Comparison of ENCODE assay signal across 9 mouse cellular contexts in the genomic region with DNA sequence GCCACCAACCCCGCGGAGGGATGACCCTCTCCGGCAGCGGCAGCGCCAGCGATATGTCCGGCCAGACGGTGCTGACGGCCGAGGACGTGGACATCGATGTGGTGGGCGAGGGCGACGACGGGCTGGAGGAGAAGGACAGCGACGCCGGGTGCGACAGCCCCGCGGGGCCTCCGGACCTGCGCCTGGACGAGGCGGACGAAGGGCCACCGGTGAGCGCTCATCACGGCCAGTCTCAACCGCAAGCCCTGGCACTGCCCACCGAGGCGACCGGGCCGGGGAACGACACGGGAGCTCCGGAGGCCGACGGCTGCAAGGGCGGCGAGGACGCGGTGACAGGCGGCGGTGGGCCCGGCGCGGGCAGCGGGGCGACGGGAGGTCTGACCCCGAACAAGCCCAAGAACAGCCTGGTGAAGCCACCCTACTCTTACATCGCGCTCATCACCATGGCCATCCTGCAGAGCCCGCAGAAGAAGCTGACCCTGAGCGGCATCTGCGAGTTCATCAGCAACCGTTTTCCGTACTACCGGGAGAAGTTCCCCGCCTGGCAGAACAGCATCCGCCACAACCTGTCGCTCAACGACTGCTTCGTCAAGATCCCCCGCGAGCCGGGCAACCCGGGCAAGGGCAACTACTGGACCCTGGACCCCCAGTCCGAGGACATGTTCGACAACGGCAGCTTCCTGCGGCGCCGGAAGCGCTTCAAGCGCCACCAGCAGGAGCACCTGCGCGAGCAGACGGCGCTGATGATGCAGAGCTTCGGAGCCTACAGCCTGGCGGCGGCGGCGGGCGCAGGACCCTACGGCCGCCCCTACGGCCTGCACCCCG. TPM values are rescaled to one million over a fixed set of nuclear protein-coding genes. Genes with fewer than 3 reads are reported as not detected.
A peak's percentile ranks its signal among the peaks of the same experiment; 100 is the strongest.
DNase-seq lines count a peak whose midpoint lies in the region; ATAC-seq lines count a peak whose summit lies in the region.
"Had no signal": no experiment of that assay in that cellular context is flagged by ENCODE, and none has a peak within 500 bp of the region (broad histone marks: within the 10 kb centered on the region; RNA-seq: fewer than 3 reads in every experiment).

No protein-coding gene starts in this region.

- DNase-seq in lung, postnatal 36 days, result no peak
- peak; percentile 47 for DNase-seq in embryo, embryonic 10 days (ENCODE audit: low spot score)
- DNase-seq in limb, embryonic 11.5 days (ENCODE audit: low spot score), result peak; percentile 56
- no peak for DNase-seq in frontal cortex, adult 2 months (ENCODE audit: extremely low spot score in 1 of 2, low spot score in 1 of 2)
- DNase-seq in frontal cortex, postnatal 25 days (ENCODE audit: low spot score in 2 of 2), result no peak

- H3K27ac ChIP-seq in lung, embryonic 16.5 days (ENCODE audit: low read length), result no peak overlapping the region
- H3K27ac ChIP-seq in heart, embryonic 12.5 days (ENCODE audit: poor library complexity, severe bottlenecking), result no peak overlapping the region
- no peak overlapping the region for H3K27ac ChIP-seq in limb, embryonic 11.5 days (replicated peaks; ENCODE audit: low read depth, low read length)
- peak overlapping the region; percentile 54 for H3K27ac ChIP-seq in neural tube, embryonic 15.5 days (replicated peaks)

- peak overlapping the region; percentile 40 for H3K4me3 ChIP-seq in lung, embryonic 16.5 days (ENCODE audit: low read length)
- H3K4me3 ChIP-seq in heart, embryonic 12.5 days, result peak overlapping the region; percentile 45
- H3K4me3 ChIP-seq in limb, embryonic 11.5 days (ENCODE audit: low read depth, low read length), result peak overlapping the region; percentile 16
- peak overlapping the region; percentile 38 for H3K4me3 ChIP-seq in neural tube, embryonic 15.5 days (replicated peaks)

- H3K27me3 ChIP-seq in lung, embryonic 16.5 days (ENCODE audit: control insufficient read depth, insufficient read depth, low read depth, low read length), result peaks cover 84% of the 10 kb centered on the region
- peaks cover 74% of the 10 kb centered on the region for H3K27me3 ChIP-seq in heart, embryonic 12.5 days (replicated peaks)
- peaks cover 78% of the 10 kb centered on the region for H3K27me3 ChIP-seq in limb, embryonic 11.5 days (ENCODE audit: control insufficient read depth, insufficient read depth, low read length)
- H3K27me3 ChIP-seq in neural tube, embryonic 15.5 days (replicated peaks), result peaks cover 68% of the 10 kb centered on the region

- H3K4me1 ChIP-seq in lung, embryonic 16.5 days (replicated peaks; ENCODE audit: control insufficient read depth, insufficient read depth, low read length), result peaks cover 15% of the 10 kb centered on the region
- peaks cover 35% of the 10 kb centered on the region for H3K4me1 ChIP-seq in heart, embryonic 12.5 days (replicated peaks)
- peaks cover 3% of the 10 kb centered on the region; the same call in 1 of the 2 replicates for H3K4me1 ChIP-seq in limb, embryonic 11.5 days (ENCODE audit: control insufficient read depth, insufficient read depth, low read length)
- H3K4me1 ChIP-seq in neural tube, embryonic 15.5 days, result peaks cover 17% of the 10 kb centered on the region

- under 1% methylated on average over 78 of the region's 92 CpGs for WGBS in lung, embryonic 16.5 days
- WGBS in heart, embryonic 12.5 days, result 3% methylated on average over 90 of the region's 92 CpGs
- WGBS in limb, embryonic 11.5 days, result under 1% methylated on average over 91 of the region's 92 CpGs
- 2% methylated on average over 87 of the region's 92 CpGs for WGBS in neural tube, embryonic 15.5 days

- no peaks in the 10 kb centered on the region for H3K36me3 ChIP-seq in lung, embryonic 16.5 days (ENCODE audit: control insufficient read depth, insufficient read depth, low read length)
- H3K36me3 ChIP-seq in heart, embryonic 12.5 days, result no peaks in the 10 kb centered on the region
- H3K36me3 ChIP-seq in limb, embryonic 11.5 days (ENCODE audit: control insufficient read depth, insufficient read depth, low read length), result no peaks in the 10 kb centered on the region
- no peaks in the 10 kb centered on the region for H3K36me3 ChIP-seq in neural tube, embryonic 15.5 days

- no peak overlapping the region for H3K9ac ChIP-seq in lung, embryonic 16.5 days (ENCODE audit: low read length)
- no peak overlapping the region for H3K9ac ChIP-seq in heart, embryonic 12.5 days
- H3K9ac ChIP-seq in limb, embryonic 11.5 days (ENCODE audit: low read length), result no peak overlapping the region; the same call in 1 of the 2 replicates
- peak overlapping the region; percentile 26; the same call in 1 of the 2 replicates for H3K9ac ChIP-seq in neural tube, embryonic 15.5 days (replicated peaks)

- H3K4me2 ChIP-seq in lung, embryonic 16.5 days (ENCODE audit: low read depth, low read length), result peak overlapping the region; percentile 43
- peak overlapping the region; percentile 64 for H3K4me2 ChIP-seq in heart, embryonic 12.5 days
- peak overlapping the region; percentile 37 for H3K4me2 ChIP-seq in limb, embryonic 11.5 days (ENCODE audit: low read depth, severe bottlenecking)
- H3K4me2 ChIP-seq in neural tube, embryonic 15.5 days, result peak overlapping the region; percentile 52

- H3K9me3 ChIP-seq in lung, embryonic 16.5 days (ENCODE audit: control insufficient read depth, low read length), result no peaks in the 10 kb centered on the region
- H3K9me3 ChIP-seq in heart, embryonic 12.5 days (replicated peaks), result no peaks in the 10 kb centered on the region
- H3K9me3 ChIP-seq in limb, embryonic 11.5 days (ENCODE audit: control insufficient read depth, low read length), result no peaks in the 10 kb centered on the region
- H3K9me3 ChIP-seq in neural tube, embryonic 15.5 days (replicated peaks), result no peaks in the 10 kb centered on the region

- ATAC-seq in lung, embryonic 16.5 days (ENCODE audit: low read depth), result peak; percentile 31; the same call in 1 of the 2 replicates
- no peak for ATAC-seq in heart, embryonic 12.5 days (ENCODE audit: insufficient number of reproducible peaks, low FRiP score)
- no peak for ATAC-seq in limb, embryonic 11.5 days (ENCODE audit: insufficient number of reproducible peaks, low FRiP score, low TSS enrichment, low read depth)
- ATAC-seq in neural tube, embryonic 15.5 days (ENCODE audit: low FRiP score), result peak; percentile 46; the same call in 1 of the 2 replicates

RNA-seq across cellular contexts. Expression of gene Foxd3, which starts 0.7 kb away (rescaled TPM):
- 0.13 TPM in 1 of 2 replicates, not detected in the other for polyA plus RNA-seq in lung, embryonic 16.5 days (2015; fragmentation: Nextera tagmentation; extraction: Ambion mirVana)
- not detected in 2 replicates for polyA plus RNA-seq in heart, embryonic 12.5 days (2016; fragmentation: Nextera tagmentation; extraction: Ambion mirVana)
- 0.21 and 0.44 TPM in 2 replicates for polyA plus RNA-seq in limb, embryonic 11.5 days (2014; fragmentation: Nextera tagmentation; extraction: Ambion mirVana)
- polyA plus RNA-seq in neural tube, embryonic 15.5 days (2015; fragmentation: Nextera tagmentation; extraction: Ambion mirVana), result 2.2 and 3.0 TPM in 2 replicates
- polyA plus RNA-seq in frontal cortex, adult 2 months (2012; rRNA removed), result 3.4 and 4.3 TPM in 2 replicates
- polyA plus RNA-seq: liver, adult 2 months had no signal

RNA-seq across cellular contexts. Expression of gene Alg6, which starts 58.6 kb away (rescaled TPM):
- 20.1 and 21.2 TPM in 2 replicates for polyA plus RNA-seq in lung, embryonic 16.5 days (2015; fragmentation: Nextera tagmentation; extraction: Ambion mirVana)
- polyA plus RNA-seq in heart, embryonic 12.5 days (2016; fragmentation: Nextera tagmentation; extraction: Ambion mirVana), result 11.2 and 13.1 TPM in 2 replicates
- 21.3 and 21.6 TPM in 2 replicates for polyA plus RNA-seq in limb, embryonic 11.5 days (2014; fragmentation: Nextera tagmentation; extraction: Ambion mirVana)
- 12.8 and 15.4 TPM in 2 replicates for polyA plus RNA-seq in neural tube, embryonic 15.5 days (2015; fragmentation: Nextera tagmentation; extraction: Ambion mirVana)
- polyA plus RNA-seq in frontal cortex, adult 2 months (2012; rRNA removed), result 12.6 and 13.3 TPM in 2 replicates

Comparison
In these comparisons a context has a peak if more than half of its experiments do, and no peak if none do; other contexts are left out.
1. ATAC-seq: peak in lung, embryonic 16.5 days (single experiment) and neural tube, embryonic 15.5 days (single experiment); none in heart, embryonic 12.5 days (single experiment) and limb, embryonic 11.5 days (single experiment).
2. DNase-seq: peak in embryo, embryonic 10 days (single experiment) and limb, embryonic 11.5 days (single experiment); none in lung, postnatal 36 days (single experiment), frontal cortex, adult 2 months (0 of 2) and frontal cortex, postnatal 25 days (0 of 2).
3. Peak in every context shown above with its lines, with median percentiles within 50 percentile points of each other: H3K4me2 ChIP-seq and H3K4me3 ChIP-seq.